Mouse (Mus musculus) megakaryocyte, embryonic 14.5 days (primary cell): Measurements from ENCODE around the gene Sv2c.

Source experiments
- FLI1 ChIP-seq: IDR thresholded peaks from 2 replicates; pipeline ENCODE4 v1.6.1; 2012; ENCODE audit warnings: low read length, inconsistent platforms, mixed read lengths
- GATA1 ChIP-seq: IDR thresholded peaks from 3 replicates; pipeline ENCODE4 v1.6.1; 2012; ENCODE audit warnings: mixed read lengths, low read length, inconsistent platforms, borderline replicate concordance

GRCm38 (mm10) chr13:96131911-96132310 lies 466 bp downstream of the Sv2c start:
- TF ChIP-seq FLI1 (no peak), GATA1 (no peak)
